Mouse (Mus musculus) megakaryocyte, embryonic 14.5 days (primary cell): ENCODE measurements around the gene Gm11634. TPM values are rescaled to one million over a fixed set of nuclear protein-coding genes. Genes with fewer than 3 reads are reported as not detected.
"Not testable (repeated sequence)": the region's sequence is repeated elsewhere in the genome, so short reads cannot be mapped to it uniquely, and the experiment has no call there.

Experiments
- H3K27me3 ChIP-seq: replicated peaks from 2 replicates; pipeline ENCODE3; 2012; ENCODE audit warnings: inconsistent platforms
- H3K36me3 ChIP-seq: replicated peaks from 2 replicates; pipeline ENCODE3; 2012; ENCODE audit warnings: low read length, inconsistent platforms, mixed read lengths
- H3K4me1 ChIP-seq: 2 replicates; pipeline ENCODE4 v1.6.1; 2012; ENCODE audit warnings: inconsistent platforms
- H3K4me3 ChIP-seq: replicated peaks from 2 replicates; pipeline ENCODE3; 2012; ENCODE audit warnings: moderate library complexity, mild to moderate bottlenecking, inconsistent platforms
- H3K9me3 ChIP-seq: 2 replicates; pipeline ENCODE4 v1.6.1; 2012; ENCODE audit warnings: inconsistent platforms
- FLI1 ChIP-seq: IDR thresholded peaks from 2 replicates; pipeline ENCODE4 v1.6.1; 2012; ENCODE audit warnings: low read length, inconsistent platforms, mixed read lengths
- GATA1 ChIP-seq: IDR thresholded peaks from 3 replicates; pipeline ENCODE4 v1.6.1; 2012; ENCODE audit warnings: mixed read lengths, low read length, inconsistent platforms, borderline replicate concordance
- polyA plus RNA-seq: library from polyadenylated mRNA; stranded (reverse); fragments of >175 nt; gene quantifications from 2 replicates; pipeline ENCODE4 v1.2.3, GENCODE M21; 2012; ENCODE audit warnings: low replicate concordance; ENCODE audit not compliant: insufficient read depth

Gm11634 gene
- polyA plus RNA-seq, 1 experiment: not detected

DNA sequence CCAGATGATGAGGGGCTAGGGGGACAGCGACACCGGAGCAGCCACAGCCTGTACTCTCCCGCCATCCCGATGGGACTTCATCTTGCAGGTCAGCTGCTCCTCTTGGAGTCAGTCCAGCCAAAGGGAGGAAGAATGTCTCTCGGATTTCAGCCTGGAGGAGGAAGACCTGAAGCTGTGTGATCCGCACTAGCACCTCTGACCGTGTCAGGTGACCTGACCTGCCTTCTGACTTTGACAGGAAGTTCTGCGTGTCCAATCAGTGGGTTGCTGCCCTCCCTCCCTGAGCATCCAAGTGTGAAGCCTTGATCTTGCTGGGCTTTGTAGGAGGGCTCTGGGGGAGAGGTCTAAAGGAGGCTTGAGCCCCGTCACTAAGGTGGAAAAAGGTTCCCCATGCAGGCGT is 36.6 kb upstream of the Gm11634 start:
- H3K9me3 ChIP-seq: peaks cover 6% of the 10 kb centered on the region
- peaks cover 29% of the 10 kb centered on the region for H3K36me3 ChIP-seq
- no peak overlapping the region for H3K4me3 ChIP-seq
- peaks cover 9% of the 10 kb centered on the region for H3K27me3 ChIP-seq
- peaks cover 20% of the 10 kb centered on the region for H3K4me1 ChIP-seq
- TF ChIP-seq FLI1 (no peak), GATA1 (no peak)

DNA sequence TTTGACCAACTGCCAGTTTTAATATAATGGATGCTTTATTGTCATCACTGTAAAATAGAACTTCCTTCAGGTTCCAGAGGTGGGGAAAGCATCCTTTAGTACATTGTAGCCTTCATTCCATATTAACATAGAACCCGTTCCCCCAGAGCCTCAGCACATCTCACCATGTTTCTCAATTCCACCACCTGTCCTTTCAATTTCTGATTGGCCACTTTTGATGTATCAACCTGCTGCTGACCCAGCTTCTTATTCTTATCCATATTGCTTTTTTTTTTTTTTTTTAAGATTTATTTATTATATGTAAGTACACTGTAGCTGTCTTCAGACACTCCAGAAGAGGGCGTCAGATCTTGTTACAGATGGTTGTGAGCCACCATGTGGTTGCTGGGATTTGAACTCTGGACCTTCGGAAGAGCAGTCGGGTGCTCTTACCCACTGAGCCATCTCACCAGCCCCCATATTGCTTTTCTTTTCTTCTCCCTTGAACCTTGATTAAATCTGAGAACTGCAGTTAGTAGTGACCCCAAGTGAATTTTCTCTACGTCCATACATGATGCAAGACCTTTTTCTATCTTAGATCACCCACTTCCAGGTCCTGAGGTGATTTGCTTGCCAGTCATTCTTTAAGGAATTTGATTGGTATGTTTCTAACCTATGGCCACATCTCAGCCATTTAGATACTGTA is 29.8 kb upstream of the Gm11634 start:
- H3K9me3 ChIP-seq, H3K27me3 ChIP-seq: not testable (repeated sequence)
- H3K36me3 ChIP-seq: peaks cover 18% of the 10 kb centered on the region
- H3K4me3 ChIP-seq: peak overlapping the region; percentile 94
- H3K4me1 ChIP-seq: peaks cover 34% of the 10 kb centered on the region

DNA sequence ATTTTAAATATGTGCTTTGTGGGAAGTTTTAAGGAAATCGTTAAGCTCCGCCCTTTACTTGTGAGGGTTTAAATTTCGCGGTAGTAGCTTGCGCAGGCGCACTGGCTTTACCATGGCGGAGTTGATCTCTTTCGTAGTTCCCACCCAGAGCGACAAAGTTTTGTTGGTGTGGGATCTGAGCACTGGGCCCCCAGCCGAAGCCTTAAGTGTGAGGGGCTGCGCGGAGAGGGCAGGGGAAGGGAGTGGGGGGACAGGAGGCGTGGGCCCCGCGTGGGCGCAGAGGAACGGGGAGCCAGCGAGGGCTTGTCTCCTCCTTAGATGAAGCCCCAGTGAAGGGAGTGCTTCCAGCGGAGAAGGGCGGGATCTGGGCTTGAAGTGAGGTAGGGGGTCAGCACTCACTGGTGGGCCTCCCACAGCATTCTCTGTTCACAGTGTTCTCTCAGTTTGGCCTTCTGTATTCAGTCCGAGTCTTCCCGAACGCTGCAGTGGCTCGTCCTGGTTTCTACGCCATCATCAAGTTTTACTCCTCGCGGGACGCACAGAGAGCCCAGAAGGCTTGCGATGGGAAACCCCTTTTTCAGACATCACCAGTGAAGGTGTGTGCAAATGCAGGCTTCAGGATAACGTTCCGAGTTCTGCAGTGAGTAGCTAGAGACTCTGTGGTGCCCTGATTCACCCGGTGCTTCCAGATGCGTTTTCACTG is 29.0 kb upstream of the Gm11634 start:
- peaks cover 7% of the 10 kb centered on the region; the same call in 1 of the 2 replicates for H3K9me3 ChIP-seq
- TF ChIP-seq FLI1 (no peak), GATA1 (no peak)
- peaks cover 32% of the 10 kb centered on the region for H3K4me1 ChIP-seq
- peak overlapping the region; percentile 94 for H3K4me3 ChIP-seq
- peaks cover 12% of the 10 kb centered on the region for H3K36me3 ChIP-seq
- H3K27me3 ChIP-seq: peaks cover 5% of the 10 kb centered on the region

GRCm38 (mm10) chr11:101626995-101627856 is 28.2 kb upstream of the Gm11634 start, which contains the start of gene Rdm1:
TSS of gene Rdm1 (plus strand) at chr11:101627195.
- H3K4me1 ChIP-seq: peaks cover 29% of the 10 kb centered on the region
- H3K4me3 ChIP-seq: peak within 1 kb of the TSS; percentile 94
- H3K36me3 ChIP-seq: peaks cover 12% of the 10 kb centered on the region
- peaks cover 2% of the 10 kb centered on the region for H3K27me3 ChIP-seq
- TF ChIP-seq GATA1: no peak
- no peak for TF ChIP-seq FLI1
- H3K9me3 ChIP-seq: peaks cover 15% of the 10 kb centered on the region

DNA sequence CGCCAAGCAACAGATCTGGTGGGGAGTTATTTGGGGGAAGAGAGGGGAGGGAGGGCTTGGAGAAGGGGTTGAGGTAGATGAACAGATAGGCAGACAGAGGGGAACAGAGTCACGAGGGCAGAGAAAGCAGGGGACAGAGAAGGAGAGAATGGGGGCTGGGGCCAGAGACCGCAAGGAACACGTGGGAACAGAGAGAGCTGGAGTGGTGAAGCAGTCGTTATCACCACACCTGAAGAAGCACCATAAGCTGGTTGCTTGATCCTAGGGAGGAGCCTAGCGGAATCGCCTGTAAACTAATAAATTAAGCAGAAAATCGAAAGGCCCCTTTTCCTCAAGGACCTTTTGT is 27.6 kb upstream of the Gm11634 start:
- H3K4me3 ChIP-seq: peak overlapping the region; percentile 92
- H3K9me3 ChIP-seq: peaks cover 21% of the 10 kb centered on the region
- peaks cover 2% of the 10 kb centered on the region for H3K27me3 ChIP-seq
- TF ChIP-seq GATA1 (no peak), FLI1 (no peak)
- H3K36me3 ChIP-seq: peaks cover 12% of the 10 kb centered on the region
- peaks cover 29% of the 10 kb centered on the region for H3K4me1 ChIP-seq

- peaks cover 23% of the 10 kb centered on the region for H3K4me1 ChIP-seq
- not testable (repeated sequence) for H3K4me3 ChIP-seq, H3K36me3 ChIP-seq
- peaks cover 14% of the 10 kb centered on the region for H3K27me3 ChIP-seq
- H3K9me3 ChIP-seq: peaks cover 24% of the 10 kb centered on the region
These were observed 21.1 kb upstream of the Gm11634 start for GRCm38 (mm10) chr11:101620022-101620655.

DNA sequence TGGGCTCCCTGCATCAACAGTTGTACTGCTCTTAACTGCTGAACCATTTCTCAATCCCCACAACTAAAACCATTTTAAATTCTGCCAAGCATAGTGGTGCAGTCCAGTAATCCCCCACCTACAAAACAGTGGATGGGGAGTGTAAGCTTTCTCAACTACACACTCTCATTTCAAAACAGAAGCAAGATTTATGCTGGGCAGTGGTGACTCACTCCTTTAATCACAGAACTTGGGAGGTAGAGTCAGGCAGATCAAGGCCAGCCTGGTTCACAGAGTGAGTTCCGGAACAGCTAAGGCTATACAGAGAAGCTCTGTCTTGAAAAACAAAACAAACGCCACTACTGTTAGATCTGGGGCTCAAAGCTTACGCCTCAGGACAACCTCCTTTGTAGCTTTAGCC is 19.5 kb upstream of the Gm11634 start:
- peaks cover 27% of the 10 kb centered on the region for H3K4me1 ChIP-seq
- no peaks in the 10 kb centered on the region for H3K36me3 ChIP-seq
- no peak for TF ChIP-seq GATA1
- no peak for TF ChIP-seq FLI1
- H3K9me3 ChIP-seq: peaks cover 20% of the 10 kb centered on the region
- peaks cover 18% of the 10 kb centered on the region for H3K27me3 ChIP-seq
- H3K4me3 ChIP-seq: no peak overlapping the region

DNA sequence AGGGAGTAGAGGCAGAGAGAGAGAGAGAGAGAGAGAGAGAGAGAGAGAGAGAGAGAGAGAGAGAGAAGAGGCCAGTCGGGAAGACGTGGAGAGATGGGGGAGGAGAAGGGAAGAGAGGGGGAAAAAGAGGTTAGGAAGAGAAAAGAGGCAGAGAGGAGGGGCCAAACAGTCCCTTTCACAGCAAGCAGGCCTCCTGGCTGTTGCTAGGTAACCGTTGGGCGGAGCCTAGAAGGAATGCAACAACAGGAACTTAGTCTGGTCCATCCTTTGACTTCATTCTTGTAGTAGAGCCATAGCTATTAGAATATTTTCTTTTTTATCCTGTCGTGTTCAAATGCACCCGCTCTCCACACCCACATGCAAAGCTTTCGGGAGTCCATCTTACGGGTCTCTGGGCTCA is 18.8 kb upstream of the Gm11634 start:
- no peak for TF ChIP-seq FLI1
- no peak for TF ChIP-seq GATA1
- H3K4me3 ChIP-seq: no peak overlapping the region
- peaks cover 27% of the 10 kb centered on the region for H3K4me1 ChIP-seq
- peaks cover 23% of the 10 kb centered on the region for H3K27me3 ChIP-seq
- no peaks in the 10 kb centered on the region for H3K36me3 ChIP-seq
- peaks cover 15% of the 10 kb centered on the region for H3K9me3 ChIP-seq

DNA sequence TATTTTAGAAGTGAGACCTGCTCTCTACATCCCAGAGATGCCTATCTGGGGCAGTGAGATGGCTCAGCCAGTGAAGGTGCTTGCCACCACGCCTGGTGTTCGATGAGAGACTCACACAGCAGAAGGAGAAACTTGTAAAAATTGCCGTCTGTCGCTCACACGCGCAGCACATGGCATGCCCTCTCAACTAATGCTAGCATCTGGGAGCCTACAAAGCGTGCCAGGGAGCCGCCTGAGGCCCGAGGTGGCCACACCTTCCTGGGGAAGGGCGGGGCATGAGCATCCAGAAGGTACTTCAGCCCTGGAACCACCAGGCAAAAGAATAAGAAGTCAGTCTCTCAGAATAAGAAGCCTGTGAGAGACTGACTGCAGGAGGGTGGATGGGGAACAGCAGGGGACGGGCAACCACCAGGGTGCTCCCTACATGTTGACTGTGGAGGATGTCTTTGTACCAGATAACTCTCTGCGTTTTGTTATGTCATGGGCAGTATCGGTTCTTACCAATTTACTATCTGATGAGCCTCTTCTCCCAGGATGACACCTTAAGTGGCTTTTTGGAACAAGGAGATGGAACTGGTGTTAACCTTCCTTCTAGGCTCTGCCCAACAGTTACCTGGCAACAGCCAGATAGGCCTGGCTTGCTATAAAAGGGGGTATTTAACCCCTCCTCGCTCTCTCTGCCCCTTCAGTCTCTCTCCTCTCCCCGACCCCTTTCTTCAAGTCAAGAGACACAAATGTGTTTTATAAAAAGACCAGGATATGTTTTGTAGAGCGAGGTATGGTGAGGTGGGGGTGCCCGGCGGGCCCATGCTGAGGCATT is 18.1 kb upstream of the Gm11634 start:
- TF ChIP-seq GATA1 (no peak), FLI1 (no peak)
- H3K27me3 ChIP-seq: peaks cover 23% of the 10 kb centered on the region
- H3K4me3 ChIP-seq: no peak overlapping the region
- no peaks in the 10 kb centered on the region for H3K36me3 ChIP-seq
- H3K9me3 ChIP-seq: peaks cover 8% of the 10 kb centered on the region
- peaks cover 27% of the 10 kb centered on the region for H3K4me1 ChIP-seq

DNA sequence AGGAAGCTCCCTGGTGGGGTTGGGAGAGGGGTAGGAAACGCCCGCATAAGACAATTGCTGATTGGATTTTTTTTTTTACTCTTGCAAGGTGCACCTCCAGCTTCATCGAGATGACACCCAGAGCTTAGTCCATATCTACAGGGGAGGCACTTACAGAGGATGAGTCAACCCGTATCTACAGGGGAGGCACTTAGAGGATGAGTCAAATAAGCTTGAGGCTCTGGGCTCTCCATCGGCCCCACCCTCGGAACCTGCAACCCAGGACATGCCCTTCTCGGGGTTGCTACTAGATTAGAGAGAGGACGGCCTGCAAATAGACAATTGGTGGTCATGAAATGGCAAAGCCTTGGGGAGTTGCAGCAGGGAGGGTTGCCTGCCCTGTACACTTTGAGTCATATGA is 17.0 kb upstream of the Gm11634 start:
- H3K4me3 ChIP-seq: no peak overlapping the region
- H3K4me1 ChIP-seq: peaks cover 27% of the 10 kb centered on the region
- H3K27me3 ChIP-seq: peaks cover 23% of the 10 kb centered on the region
- no peaks in the 10 kb centered on the region for H3K36me3 ChIP-seq
- TF ChIP-seq FLI1 (no peak), GATA1 (no peak)
- H3K9me3 ChIP-seq: no peaks in the 10 kb centered on the region
